Mouse (Mus musculus) kidney, embryonic 16.5 days (tissue): ENCODE measurements around the gene Pde4d. TPM values are rescaled to one million over a fixed set of nuclear protein-coding genes. Genes with fewer than 3 reads are reported as not detected.

Experiments used
- ATAC-seq: fragments of 200-750 bp; cut with Nextera tagmentation; 2 replicates; pipeline ENCODE4 v1.8.0; 2017; ENCODE audit warnings: moderate TSS enrichment; ENCODE audit not compliant: low FRiP score, low TSS enrichment
- H3K27ac ChIP-seq: fragments of 300-500 bp; sonication (generic); 2 replicates; pipeline ENCODE4 v1.5.1; 2014; ENCODE audit warnings: low read length
- H3K27me3 ChIP-seq: fragments of 300-500 bp; sonication (generic); 2 replicates; pipeline ENCODE4 v1.6.1; 2014; ENCODE audit warnings: low read length, control low read depth, mixed read lengths; ENCODE audit not compliant: insufficient read depth
- H3K36me3 ChIP-seq: fragments of 300-500 bp; sonication (generic); 2 replicates; pipeline ENCODE4 v1.6.1; 2014; ENCODE audit warnings: low read length, control low read depth, mixed read lengths; ENCODE audit not compliant: insufficient read depth
- H3K4me1 ChIP-seq: fragments of 300-500 bp; sonication (generic); 2 replicates; pipeline ENCODE4 v1.6.1; 2014; ENCODE audit warnings: low read length, control low read depth, mixed read lengths; ENCODE audit not compliant: insufficient read depth
- H3K4me2 ChIP-seq: fragments of 300-500 bp; sonication (generic); replicated peaks from 2 replicates; pipeline ENCODE4 v1.6.1; 2014; ENCODE audit warnings: low read depth, low read length
- H3K4me3 ChIP-seq: fragments of 300-500 bp; sonication (generic); 2 replicates; pipeline ENCODE4 v1.5.1; 2014; ENCODE audit warnings: mild to moderate bottlenecking, low read length
- H3K9ac ChIP-seq: fragments of 300-500 bp; sonication (generic); replicated peaks from 2 replicates; pipeline ENCODE4 v1.6.1; 2014; ENCODE audit warnings: low read length
- H3K9me3 ChIP-seq: fragments of 300-500 bp; sonication (generic); 2 replicates; pipeline ENCODE4 v1.6.1; 2016; ENCODE audit warnings: low read length, control low read depth
- WGBS: fragments of 180-500 bp; shearing (Covaris S2); extraction: QIAGEN DNeasy Blood & Tissue Kit; methylation state at CpG from one replicate; pipeline ENCODE4 v1.1.7; 2014; 5-methylcytosine and 5-hydroxymethylcytosine counted together
- polyA plus RNA-seq: library from polyadenylated mRNA; unstranded; fragments of >200 nt; fragmentation: Nextera tagmentation; extraction: Ambion mirVana; gene quantifications from 2 replicates; pipeline ENCODE4 v1.2.1, GENCODE M21; 2015

Pde4d gene
- polyA plus RNA-seq, 1 experiment from 2014 or later, result 11.1 TPM

DNA sequence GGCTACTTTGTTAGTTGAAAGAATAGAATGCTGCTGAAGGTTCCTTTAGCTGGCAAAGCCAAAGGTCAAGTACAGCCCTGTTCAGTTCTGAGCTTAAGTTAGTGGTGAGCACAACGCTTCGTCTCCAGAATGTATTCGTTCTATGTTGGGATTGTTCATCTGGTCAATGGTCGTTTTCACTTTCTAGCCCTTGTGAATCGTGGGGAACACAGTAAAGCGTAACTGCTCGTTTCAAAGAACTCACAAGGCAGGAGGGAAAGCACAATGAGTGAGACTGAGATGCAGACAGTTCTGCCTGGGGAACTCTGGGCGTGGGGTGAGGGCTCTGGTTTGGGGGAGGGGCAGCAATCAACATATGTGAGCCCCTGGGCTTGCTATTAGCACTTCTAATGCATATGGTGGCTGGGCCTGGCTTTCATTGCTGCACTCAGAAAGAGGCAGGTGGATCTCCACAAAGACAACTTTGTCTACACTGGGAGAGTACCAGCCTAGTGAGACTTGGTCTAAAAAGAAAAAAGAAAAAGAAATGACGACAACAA lies 1328.6 kb downstream of the Pde4d start:
- H3K9me3 ChIP-seq, result no peaks in the 10 kb centered on the region
- H3K4me1 ChIP-seq, result peaks cover 14% of the 10 kb centered on the region
- H3K27ac ChIP-seq, result no peak overlapping the region
- no peak for ATAC-seq
- H3K27me3 ChIP-seq, result no peaks in the 10 kb centered on the region
- WGBS, result 57% methylated on average over 9 of the region's 9 CpGs
- H3K9ac ChIP-seq, result no peak overlapping the region
- H3K36me3 ChIP-seq, result no peaks in the 10 kb centered on the region
- H3K4me3 ChIP-seq, result no peak overlapping the region
- H3K4me2 ChIP-seq, result no peak overlapping the region

DNA sequence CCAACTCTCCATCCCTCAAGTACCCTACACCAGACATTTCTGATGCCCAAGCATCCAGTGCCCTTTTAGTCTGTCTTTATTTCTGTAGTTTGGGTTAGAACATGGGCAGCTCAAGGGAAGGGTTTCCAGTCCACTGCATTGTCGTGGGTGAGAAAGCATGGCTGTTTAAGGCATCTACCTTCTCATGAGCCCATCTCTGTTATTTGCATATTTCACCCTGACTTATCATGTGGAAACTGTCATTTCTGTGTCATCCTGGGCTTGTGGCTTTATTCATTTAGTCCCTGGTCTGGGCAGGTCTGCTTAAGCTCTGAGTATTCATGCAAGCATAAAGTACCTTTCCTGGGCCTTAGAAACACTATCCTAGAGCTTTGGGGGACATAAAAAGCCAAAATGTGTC lies 1331.7 kb downstream of the Pde4d start:
- Histone ChIP-seq H3K9me3 (no peaks in the 10 kb centered on the region), H3K27ac (no peak overlapping the region), H3K36me3 (no peaks in the 10 kb centered on the region), H3K4me2 (no peak overlapping the region), H3K27me3 (no peaks in the 10 kb centered on the region), H3K4me1 (peaks cover 6% of the 10 kb centered on the region; the same call in 1 of the 2 replicates), H3K4me3 (no peak overlapping the region), H3K9ac (no peak overlapping the region)
- ATAC-seq, result no peak
- WGBS, result 86% methylated on average over 1 of the region's 1 CpGs

DNA sequence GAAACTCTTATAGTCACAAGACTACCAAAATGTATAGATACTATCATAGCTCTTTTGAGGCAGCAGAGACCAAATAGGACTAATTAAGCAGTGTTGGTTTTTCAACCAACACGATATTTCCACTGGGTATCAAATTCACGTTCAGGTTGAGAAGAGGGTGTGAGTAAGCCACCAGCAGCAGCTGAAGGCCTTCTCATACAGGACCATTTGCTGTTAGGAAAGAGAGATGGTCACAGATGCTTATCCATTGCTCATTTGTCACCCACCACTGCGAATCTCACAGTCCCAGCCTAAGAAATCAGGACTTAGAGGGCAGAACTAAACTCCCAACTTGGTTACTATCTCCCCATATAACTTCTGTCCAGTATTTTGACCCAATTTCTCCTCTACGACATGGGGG lies 1338.9 kb downstream of the Pde4d start:
- Histone ChIP-seq H3K9me3 (no peaks in the 10 kb centered on the region), H3K4me1 (no peaks in the 10 kb centered on the region), H3K9ac (no peak overlapping the region), H3K4me2 (no peak overlapping the region), H3K27me3 (no peaks in the 10 kb centered on the region), H3K4me3 (no peak overlapping the region), H3K27ac (no peak overlapping the region), H3K36me3 (no peaks in the 10 kb centered on the region)
- WGBS, result 76% methylated on average over 4 of the region's 4 CpGs
- no peak for ATAC-seq

DNA sequence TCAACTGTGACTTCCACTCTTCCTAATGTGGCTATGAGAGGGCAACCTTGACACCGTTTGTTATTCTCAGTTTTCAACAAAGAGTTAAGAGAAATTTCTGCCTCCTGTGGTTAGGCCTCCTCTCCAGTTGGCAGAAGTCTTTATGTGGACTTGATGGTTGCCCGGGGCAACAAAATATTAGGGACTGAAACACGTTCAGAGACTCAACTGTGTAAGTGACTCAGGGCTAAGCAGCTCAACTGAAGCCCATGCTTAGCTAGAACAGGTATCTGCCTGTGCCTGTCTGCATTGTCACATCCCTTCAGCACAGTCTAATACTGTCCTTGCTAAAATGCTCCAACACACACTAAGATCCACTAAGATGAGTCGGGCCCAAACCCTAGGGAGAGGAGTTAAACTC lies 1339.4 kb downstream of the Pde4d start:
- no peaks in the 10 kb centered on the region for H3K4me1 ChIP-seq
- no peak overlapping the region for H3K9ac ChIP-seq
- no peak for ATAC-seq
- H3K36me3 ChIP-seq, result no peaks in the 10 kb centered on the region
- no peak overlapping the region for H3K4me2 ChIP-seq
- 72% methylated on average over 4 of the region's 4 CpGs for WGBS
- no peaks in the 10 kb centered on the region for H3K9me3 ChIP-seq
- no peaks in the 10 kb centered on the region for H3K27me3 ChIP-seq
- H3K27ac ChIP-seq, result no peak overlapping the region
- H3K4me3 ChIP-seq, result no peak overlapping the region

- no peaks in the 10 kb centered on the region for H3K4me1 ChIP-seq
- H3K27ac ChIP-seq, result no peak overlapping the region
- H3K4me2 ChIP-seq, result no peak overlapping the region
- H3K9ac ChIP-seq, result no peak overlapping the region
- no peaks in the 10 kb centered on the region for H3K27me3 ChIP-seq
- H3K4me3 ChIP-seq, result no peak overlapping the region
- ATAC-seq, result no peak
- no peaks in the 10 kb centered on the region for H3K9me3 ChIP-seq
- H3K36me3 ChIP-seq, result no peaks in the 10 kb centered on the region
- 78% methylated on average over 8 of the region's 8 CpGs for WGBS
Observed at GRCm38 (mm10) chr13:109790045-109790715, 1340.4 kb downstream of the Pde4d start.

DNA sequence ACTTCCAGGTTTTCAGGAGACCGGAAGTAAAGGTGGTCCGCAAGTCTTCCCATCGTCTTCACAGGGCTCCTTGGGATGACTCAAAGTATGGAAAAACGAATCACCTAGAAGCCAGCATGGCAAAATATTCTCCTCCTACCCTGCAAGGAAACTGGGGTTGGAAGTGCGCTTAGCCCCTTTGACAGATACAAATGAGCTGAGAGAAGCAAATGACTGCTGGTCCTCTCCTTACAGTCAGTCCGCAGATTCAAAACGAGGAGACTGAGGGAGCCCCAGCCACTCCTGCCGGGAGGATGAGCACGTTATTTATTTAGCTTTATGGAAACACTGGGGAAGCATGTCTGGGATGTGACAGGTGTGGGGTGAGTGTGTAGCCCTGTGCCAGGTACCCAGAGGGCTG lies 1344.2 kb downstream of the Pde4d start:
- Histone ChIP-seq H3K4me1 (no peaks in the 10 kb centered on the region), H3K9me3 (no peaks in the 10 kb centered on the region), H3K9ac (no peak overlapping the region), H3K4me2 (no peak overlapping the region), H3K27ac (no peak overlapping the region), H3K27me3 (no peaks in the 10 kb centered on the region), H3K36me3 (no peaks in the 10 kb centered on the region), H3K4me3 (no peak overlapping the region)
- 78% methylated on average over 9 of the region's 9 CpGs for WGBS
- no peak for ATAC-seq

- H3K4me3 ChIP-seq, result no peak overlapping the region
- no peaks in the 10 kb centered on the region for H3K36me3 ChIP-seq
- no peaks in the 10 kb centered on the region for H3K27me3 ChIP-seq
- no peak overlapping the region for H3K4me2 ChIP-seq
- no peaks in the 10 kb centered on the region for H3K9me3 ChIP-seq
- no peak overlapping the region for H3K9ac ChIP-seq
- WGBS, result 46% methylated on average over 4 of the region's 4 CpGs
- peak overlapping the region; percentile 58; the same call in 1 of the 2 replicates for H3K27ac ChIP-seq
- no peaks in the 10 kb centered on the region for H3K4me1 ChIP-seq
- ATAC-seq, result peak; percentile 96
Observed at GRCm38 (mm10) chr13:109798651-109799050, 1348.9 kb downstream of the Pde4d start.

- H3K4me3 ChIP-seq, result no peak overlapping the region
- H3K9ac ChIP-seq, result no peak overlapping the region
- H3K9me3 ChIP-seq, result no peaks in the 10 kb centered on the region
- ATAC-seq, result no peak
- no peak overlapping the region for H3K27ac ChIP-seq
- H3K27me3 ChIP-seq, result no peaks in the 10 kb centered on the region
- no peaks in the 10 kb centered on the region for H3K4me1 ChIP-seq
- H3K4me2 ChIP-seq, result no peak overlapping the region
- 56% methylated on average over 4 of the region's 4 CpGs for WGBS
- H3K36me3 ChIP-seq, result no peaks in the 10 kb centered on the region
Observed at GRCm38 (mm10) chr13:109802201-109802600, 1352.5 kb downstream of the Pde4d start.

DNA sequence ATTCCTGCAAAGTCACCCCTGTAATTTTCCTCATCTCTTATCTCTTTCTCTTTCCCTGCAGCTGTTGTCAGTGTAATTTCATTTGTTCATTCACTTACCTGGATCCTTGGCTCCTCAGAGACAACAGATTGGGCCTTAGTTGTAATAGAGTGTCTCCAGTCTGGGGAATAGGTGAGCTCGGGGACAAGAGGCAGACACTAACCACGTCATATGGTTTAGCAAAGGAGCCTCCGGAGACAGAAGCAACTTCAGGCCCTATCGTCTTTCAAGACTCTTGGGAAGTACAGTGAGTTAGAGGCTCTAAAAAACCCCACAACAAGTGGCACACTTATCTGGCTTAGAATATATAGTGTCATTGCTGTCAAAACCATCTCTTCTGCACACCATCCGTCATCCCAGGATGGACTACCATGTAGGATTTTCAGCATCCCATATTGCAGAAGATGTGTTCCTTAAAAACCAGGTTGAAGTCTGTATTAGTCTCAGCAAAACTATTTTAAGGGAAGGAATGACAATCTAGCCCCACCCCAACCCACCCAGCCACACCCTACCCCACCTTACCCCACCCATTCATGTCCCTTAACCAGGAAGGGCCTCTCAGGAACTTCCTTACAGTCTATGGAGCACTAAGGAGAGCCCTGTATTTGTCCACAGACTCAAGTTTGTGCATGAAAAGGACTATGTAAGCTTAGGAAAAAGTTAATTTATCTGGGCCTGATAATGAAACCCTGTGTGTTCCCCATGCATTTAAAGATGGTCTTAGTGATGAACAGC lies 1356.6 kb downstream of the Pde4d start:
- WGBS, result 76% methylated on average over 5 of the region's 5 CpGs
- no peak overlapping the region for H3K27ac ChIP-seq

GRCm38 (mm10) chr13:109807036-109807435 lies 1357.3 kb downstream of the Pde4d start:
- H3K4me2 ChIP-seq, result no peak overlapping the region
- no peaks in the 10 kb centered on the region for H3K9me3 ChIP-seq
- no peak overlapping the region for H3K9ac ChIP-seq
- no peak overlapping the region for H3K4me3 ChIP-seq
- H3K27ac ChIP-seq, result no peak overlapping the region
- no peaks in the 10 kb centered on the region for H3K27me3 ChIP-seq
- no peaks in the 10 kb centered on the region for H3K36me3 ChIP-seq
- 64% methylated on average over 2 of the region's 2 CpGs for WGBS
- H3K4me1 ChIP-seq, result 0 out of 2 replicates have a peak, but pooled peaks cover 3% of the 10 kb centered on the region
- no peak for ATAC-seq

More for the DNA sequence above, 1356.6 kb downstream of the Pde4d start:
- no peak overlapping the region for H3K4me3 ChIP-seq
- no peak for ATAC-seq
- no peaks in the 10 kb centered on the region for H3K36me3 ChIP-seq
- no peaks in the 10 kb centered on the region for H3K27me3 ChIP-seq
- no peak overlapping the region for H3K4me2 ChIP-seq
- 0 out of 2 replicates have a peak, but pooled peaks cover 3% of the 10 kb centered on the region for H3K4me1 ChIP-seq
- H3K9ac ChIP-seq, result no peak overlapping the region
- H3K9me3 ChIP-seq, result no peaks in the 10 kb centered on the region
